Mouse (Mus musculus): ENCODE measurements around the gene Abhd15. TPM values are rescaled to one million over a fixed set of nuclear protein-coding genes. Genes with fewer than 3 reads are reported as not detected.

Gene Abhd15
- polyA plus RNA-seq, 1 experiment = 10.4 TPM

GRCm38 (mm10) chr11:77585201-77585600 is 70.3 kb downstream of the Abhd15 start:
- TF ChIP-seq POLR2A (IDR thresholded peaks at IDR 0.05; ENCODE audit: borderline replicate concordance, low read depth, low read length) = no peak
- TF ChIP-seq CTCF (IDR thresholded peaks at IDR 0.05; ENCODE audit: low read depth, low read length) = no peak
- H3K4me1 ChIP-seq (ENCODE audit: control insufficient read depth, insufficient read depth, low read length) = no peaks in the 10 kb centered on the region
- H3K27ac ChIP-seq (ENCODE audit: insufficient read depth, low read depth, low read length) = no peak overlapping the region
- H3K4me3 ChIP-seq (ENCODE audit: insufficient read depth, low read length) = no peak overlapping the region

Other genes starting within 250 kb of the Abhd15 start
- not detected in 2 replicates for gene Coro6, start 52.7 kb upstream of the Abhd15 start, polyA plus RNA-seq (2012; ENCODE audit: insufficient read depth, insufficient read length, missing spikeins)
- gene Ankrd13b, start 25.4 kb upstream of the Abhd15 start, polyA plus RNA-seq (2012; ENCODE audit: insufficient read depth, insufficient read length, missing spikeins) = 5.0 and 5.1 TPM in 2 replicates
- 29.4 and 34.0 TPM in 2 replicates for gene Git1, start 21.6 kb upstream of the Abhd15 start, polyA plus RNA-seq (2012; ENCODE audit: insufficient read depth, insufficient read length, missing spikeins)
- gene Trp53i13, start 859 bp downstream of the Abhd15 start, polyA plus RNA-seq (2012; ENCODE audit: insufficient read depth, insufficient read length, missing spikeins) = 13.1 and 15.7 TPM in 2 replicates
- gene Gm10392, start 4.1 kb downstream of the Abhd15 start, polyA plus RNA-seq (2012; ENCODE audit: insufficient read depth, insufficient read length, missing spikeins) = 0.32 TPM in 1 of 2 replicates, not detected in the other
- gene Taok1, start 92.7 kb downstream of the Abhd15 start, polyA plus RNA-seq (2012; ENCODE audit: insufficient read depth, insufficient read length, missing spikeins) = 38.5 and 40.3 TPM in 2 replicates
- gene Nufip2, start 171.0 kb downstream of the Abhd15 start, polyA plus RNA-seq (2012; ENCODE audit: insufficient read depth, insufficient read length, missing spikeins) = 40.8 and 50.4 TPM in 2 replicates
- gene Cryba1, start 210.2 kb downstream of the Abhd15 start, polyA plus RNA-seq (2012; ENCODE audit: insufficient read depth, insufficient read length, missing spikeins) = not detected in 2 replicates
- 41.3 and 45.3 TPM in 2 replicates for gene Myo18a, start 248.1 kb downstream of the Abhd15 start, polyA plus RNA-seq (2012; ENCODE audit: insufficient read depth, insufficient read length, missing spikeins)

Data from bone marrow macrophage, adult 2 months (primary cell).